Mouse (Mus musculus) hematopoietic stem cell, adult 5-6 weeks (primary cell): Measurements from ENCODE around the gene Dpp4. TPM values are rescaled to one million over a fixed set of nuclear protein-coding genes. Genes with fewer than 3 reads are reported as not detected.

Experiments used
- ATAC-seq, 2 experiments: fragments of 125-278 bp in 1 of 2; replicated peaks in 1 of 2; 2 replicates each; pipeline ENCODE4 v1.8.0; 2016 to 2017; ENCODE audit warnings: inconsistent platforms in 2 of 2, mild to moderate bottlenecking in 2 of 2, moderate number of reproducible peaks in 2 of 2, low read depth in 1 of 2, moderate TSS enrichment in 1 of 2; ENCODE audit not compliant: low FRiP score in 2 of 2, poor library complexity in 2 of 2, severe bottlenecking in 2 of 2, insufficient read depth in 1 of 2, low TSS enrichment in 1 of 2
- total RNA-seq: library from RNA; stranded (forward); fragments of 172-1452, 232-1000 nt; gene quantifications from 2 replicates; pipeline ENCODE4 v1.2.3, GENCODE M21; 2017

The Dpp4 gene
- total RNA-seq, 1 experiment from 2014 or later, result 31.4 TPM

DNA sequence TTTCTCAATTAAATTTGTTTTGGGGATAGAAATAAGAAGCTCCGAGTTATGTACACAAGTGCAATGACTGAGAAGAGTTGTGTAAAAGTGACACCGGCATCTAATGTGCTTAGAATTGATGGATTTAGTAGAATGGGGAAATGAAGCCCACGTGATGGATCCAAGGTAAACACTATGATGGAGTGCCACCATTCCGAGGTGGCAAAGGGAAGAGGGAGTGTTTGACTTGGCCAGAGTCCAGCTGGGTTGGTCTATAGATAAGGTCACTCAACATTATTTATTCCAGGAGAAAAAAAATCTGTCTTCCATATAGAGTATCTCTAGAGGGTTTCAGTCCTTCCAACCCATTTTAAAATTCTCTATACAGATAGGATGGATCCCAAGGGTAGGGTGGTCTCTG, 28.8 kb downstream of the Dpp4 start:
- ATAC-seq, result no peak

DNA sequence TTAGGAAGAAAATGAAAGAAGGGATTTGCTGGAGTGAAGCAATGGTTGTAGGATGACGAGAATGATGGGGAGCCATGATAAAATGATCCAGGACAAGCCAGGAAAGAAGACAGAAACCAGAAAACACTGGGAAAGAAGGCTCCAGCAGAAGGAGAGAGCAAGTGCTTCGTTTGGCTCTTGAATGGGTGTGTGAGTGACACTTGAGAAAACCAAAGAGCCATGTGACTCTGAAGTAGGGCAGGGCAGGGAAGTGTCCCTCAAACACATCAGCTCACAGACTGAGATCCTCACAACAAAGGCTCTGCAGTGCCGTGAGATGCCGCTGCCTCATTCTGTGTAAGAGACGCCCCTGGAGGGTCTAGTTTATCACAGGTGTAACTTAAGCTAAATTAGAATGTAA, 29.6 kb downstream of the Dpp4 start:
- ATAC-seq, result no peak

DNA sequence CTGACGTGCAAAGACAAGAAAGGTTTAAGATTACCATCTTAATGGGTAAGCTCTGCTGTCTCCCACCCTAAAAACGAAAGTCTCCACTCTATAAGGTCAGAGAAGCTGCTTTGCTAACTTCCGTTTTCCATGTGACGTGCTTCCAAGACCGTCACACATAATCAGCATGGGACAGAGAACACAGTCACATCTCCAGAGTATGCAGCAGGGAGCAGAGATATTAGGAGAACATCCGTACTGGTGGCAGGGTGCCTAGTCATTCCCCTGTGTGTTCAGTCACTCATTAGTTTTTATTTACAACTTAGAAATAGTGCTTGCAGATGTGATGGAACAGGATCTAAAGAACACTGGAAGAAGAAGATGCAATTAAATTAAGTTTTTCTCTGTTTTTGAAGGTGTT, 30.3 kb downstream of the Dpp4 start:
- no peak for ATAC-seq

DNA sequence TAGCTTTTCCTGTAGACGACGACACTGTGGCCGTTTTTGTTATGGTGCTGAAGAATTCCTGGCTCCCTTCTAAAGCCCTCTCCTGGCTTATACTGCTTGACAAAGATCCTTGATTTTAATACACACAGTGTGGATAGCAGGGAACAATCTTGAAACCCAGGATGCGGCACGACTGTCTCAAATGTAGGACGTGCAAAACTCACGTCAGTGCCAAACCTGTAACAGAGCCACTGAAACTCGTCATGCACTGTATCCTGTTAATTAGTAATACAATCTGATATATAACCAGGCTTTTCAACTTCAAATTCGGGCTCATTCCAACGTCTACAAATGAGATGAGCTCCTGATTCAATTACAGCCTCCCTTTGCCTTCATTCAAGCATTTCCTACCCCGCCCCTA, 38.3 kb downstream of the Dpp4 start:
- no peak for ATAC-seq

DNA sequence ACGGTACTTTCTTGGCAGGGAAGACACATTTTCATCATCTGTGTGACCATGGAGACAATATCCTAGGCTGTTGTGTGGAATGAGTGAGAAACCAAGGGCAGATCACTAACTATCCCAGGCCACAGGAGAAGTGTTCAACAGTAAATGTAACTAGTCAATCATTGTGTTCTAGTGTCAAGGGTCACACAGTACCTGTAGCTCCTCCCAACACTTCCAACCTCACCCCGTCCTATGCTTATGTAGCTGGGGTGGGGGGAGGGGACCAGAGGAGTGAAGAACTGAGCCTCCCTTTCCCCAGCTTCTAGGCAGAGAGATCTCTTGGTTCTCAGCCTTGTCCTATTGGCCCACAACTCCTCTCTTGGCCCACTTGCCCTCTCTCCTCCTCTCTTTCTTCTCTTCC, 42.0 kb downstream of the Dpp4 start:
- no peak for ATAC-seq

DNA sequence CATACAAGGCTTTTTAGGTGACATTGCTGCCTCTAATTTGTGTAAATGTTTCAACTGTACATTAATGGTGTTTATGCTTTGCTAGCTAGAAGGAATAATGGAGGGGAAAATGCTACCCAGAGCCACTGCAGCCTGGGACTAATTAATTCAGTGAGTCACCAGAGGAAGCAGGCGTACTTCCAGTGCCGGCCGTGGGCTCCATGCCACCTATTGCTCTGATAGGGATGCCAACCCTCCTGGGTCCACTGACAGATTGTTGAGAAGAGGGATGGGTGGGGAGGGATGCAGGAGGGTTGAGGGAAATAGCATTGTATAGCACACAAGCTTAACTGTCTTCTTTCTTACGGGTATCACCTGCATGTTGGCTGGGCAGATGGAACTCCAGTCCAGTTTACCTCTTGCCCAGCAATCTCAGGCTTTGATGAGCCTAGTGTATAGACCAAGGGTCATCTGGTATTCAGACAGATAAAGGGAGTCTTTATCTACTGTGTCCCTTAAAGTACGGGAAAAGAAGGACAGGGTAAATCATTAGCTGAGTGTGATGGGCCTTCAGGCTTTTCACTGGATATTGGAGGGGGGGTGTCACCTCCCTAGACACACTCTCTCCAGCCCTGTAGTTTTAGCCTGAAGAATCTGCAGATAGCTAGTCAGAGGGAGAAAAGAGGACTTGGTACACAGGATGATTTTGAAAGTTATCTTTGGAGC, 43.5 kb downstream of the Dpp4 start:
- no peak for ATAC-seq

DNA sequence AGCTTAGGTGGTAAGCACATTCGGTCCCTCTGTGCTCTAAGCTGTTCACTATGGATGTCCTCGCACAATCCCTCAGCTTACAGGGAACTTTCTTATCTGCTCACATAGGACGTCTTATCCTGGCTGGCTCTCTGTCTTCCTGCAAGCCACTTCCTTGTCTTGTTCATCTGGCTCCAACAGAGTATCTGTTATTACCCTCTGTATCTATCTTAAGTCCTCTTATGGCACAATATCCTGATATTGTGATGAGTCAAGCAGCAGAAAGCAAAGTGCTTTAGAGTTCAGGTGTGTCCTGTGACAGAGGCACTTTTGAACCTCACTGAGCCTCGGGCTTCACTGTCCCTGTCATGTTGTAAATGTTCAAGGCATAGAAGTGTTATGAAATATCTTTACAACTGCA, 48.4 kb downstream of the Dpp4 start:
- no peak for ATAC-seq

DNA sequence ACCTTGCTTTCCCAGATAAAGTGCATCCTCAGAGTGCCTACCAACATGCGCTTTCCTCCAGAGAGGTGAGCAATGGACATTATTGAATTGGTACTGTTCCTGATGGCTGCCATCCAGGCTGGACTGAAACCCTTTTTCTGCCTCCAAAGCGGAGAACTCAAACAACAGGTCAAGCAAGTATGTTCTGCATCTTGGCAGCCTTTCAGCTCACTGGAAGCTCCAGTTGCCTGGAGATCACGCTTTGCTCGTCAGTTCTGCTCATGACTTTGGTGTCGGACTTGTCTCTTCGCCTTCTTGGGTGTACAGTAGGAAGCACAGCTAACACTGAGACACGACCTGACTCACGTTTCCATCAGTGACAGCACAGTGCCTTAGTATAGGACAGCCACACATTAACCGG, 49.8 kb downstream of the Dpp4 start:
- ATAC-seq, result no peak

DNA sequence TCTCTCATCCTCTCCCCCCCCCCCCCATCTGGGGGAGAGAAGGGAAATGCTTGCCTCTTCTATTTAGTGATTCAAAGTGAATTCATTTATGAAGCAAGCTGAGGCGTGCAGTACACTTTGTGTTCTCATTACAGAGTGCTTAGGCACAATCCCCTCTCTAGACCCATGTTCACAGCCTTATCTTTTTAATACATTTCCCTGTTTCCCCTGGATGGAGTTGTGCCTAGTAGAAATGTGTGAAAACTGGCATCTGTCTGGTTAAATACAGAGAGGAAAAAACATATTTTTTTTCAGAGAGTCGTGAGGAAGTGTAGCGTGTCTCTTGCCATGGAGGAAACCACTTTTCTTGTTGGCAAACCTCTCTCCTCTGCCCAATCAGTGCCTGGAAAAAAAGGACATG, 50.5 kb downstream of the Dpp4 start:
- no peak for ATAC-seq

DNA sequence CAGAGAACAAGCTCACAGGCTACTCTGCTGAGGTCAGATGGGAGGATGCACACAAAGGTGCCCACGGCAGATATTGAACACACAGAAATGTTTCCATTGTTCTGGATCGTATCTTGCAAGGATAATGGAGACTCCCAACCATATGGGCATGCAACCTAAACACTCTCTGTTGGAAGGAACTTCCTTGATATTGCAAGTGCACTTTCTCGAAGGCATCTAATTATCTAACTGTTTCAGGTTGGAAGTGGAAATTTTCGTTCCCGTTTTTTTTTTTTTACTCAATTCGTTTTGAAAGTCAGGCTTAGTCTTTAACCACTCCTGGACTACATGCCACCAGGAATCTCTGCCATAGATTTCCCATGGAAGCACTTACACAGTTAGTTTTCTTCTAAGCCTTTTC, 51.2 kb downstream of the Dpp4 start:
- ATAC-seq, result no peak

DNA sequence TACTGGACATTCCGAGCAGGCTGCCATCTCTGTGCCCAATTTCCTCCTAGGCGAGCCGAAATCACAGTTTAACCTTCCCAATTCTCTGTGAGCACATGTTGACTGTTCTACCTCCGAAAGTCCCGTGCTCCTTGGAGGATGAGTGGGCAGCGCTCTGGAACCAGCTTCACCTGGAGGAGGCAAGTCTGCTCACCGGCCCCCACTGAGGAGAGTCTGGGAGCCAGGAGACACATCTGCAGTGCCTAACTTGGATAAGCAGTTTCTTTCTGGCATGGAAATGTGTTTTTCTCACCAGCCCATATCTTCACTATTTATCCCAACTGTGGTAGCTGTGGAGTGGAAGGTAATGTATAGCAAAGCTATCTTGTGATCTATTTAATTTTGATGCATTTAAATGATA, 54.8 kb downstream of the Dpp4 start:
- no peak for ATAC-seq

DNA sequence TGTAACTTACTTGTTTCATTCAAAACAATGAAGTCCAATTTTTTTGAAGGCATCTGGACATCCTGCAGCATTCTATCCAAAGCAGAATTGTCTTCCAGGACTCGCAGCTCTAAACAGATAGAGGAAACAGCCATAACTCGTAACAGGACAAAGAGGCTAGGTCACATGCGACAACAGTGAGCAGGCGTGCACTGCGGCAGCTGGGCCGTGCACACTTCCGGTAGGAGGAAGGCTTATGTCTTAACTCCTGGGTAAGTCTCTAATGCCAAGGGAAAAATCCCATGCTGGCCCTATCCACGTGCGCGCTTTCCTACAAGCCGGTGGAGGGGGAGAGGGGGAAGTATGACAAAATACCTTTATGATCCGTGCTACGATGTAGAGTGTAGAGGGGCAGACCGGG, 55.4 kb downstream of the Dpp4 start:
- no peak for ATAC-seq

DNA sequence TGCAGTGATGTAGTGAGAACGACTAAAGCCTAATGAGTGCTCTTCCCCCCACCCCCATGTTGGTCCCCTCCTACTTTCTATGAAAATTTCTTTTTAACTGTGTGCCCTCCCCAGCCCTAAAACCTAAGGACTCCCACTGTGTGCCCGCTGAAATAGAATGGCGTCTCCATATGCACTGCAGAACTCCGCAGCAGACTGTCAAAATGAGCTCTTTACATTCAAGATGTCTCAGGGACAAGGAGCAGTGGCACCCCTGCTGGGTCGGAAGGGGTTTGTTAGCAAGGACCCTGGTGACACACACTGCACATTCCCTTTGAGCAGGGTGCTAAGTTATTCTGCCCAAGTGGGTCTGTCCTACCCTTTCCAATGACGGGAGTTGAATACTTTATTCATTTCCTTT, 56.3 kb downstream of the Dpp4 start:
- ATAC-seq, result no peak

DNA sequence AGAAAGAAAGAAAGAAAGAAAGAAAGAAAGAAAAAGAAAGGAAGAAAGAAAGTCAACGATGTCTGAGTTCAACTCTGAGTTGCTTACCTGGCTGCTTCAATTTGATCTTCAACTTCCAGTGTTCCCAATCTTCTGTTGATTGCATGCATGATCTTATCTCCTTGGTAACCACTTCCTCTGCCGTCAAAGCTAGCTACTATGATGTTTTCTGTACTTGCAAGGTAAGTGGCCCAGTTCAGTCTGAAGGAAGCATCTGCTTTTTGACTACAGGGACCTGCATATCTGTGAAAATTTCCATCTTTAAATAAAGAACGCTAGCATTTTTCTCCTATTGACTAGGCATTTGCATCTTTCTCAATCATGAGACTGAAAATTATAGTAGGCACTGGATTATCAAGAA, 60.0 kb downstream of the Dpp4 start:
- ATAC-seq, result no peak

DNA sequence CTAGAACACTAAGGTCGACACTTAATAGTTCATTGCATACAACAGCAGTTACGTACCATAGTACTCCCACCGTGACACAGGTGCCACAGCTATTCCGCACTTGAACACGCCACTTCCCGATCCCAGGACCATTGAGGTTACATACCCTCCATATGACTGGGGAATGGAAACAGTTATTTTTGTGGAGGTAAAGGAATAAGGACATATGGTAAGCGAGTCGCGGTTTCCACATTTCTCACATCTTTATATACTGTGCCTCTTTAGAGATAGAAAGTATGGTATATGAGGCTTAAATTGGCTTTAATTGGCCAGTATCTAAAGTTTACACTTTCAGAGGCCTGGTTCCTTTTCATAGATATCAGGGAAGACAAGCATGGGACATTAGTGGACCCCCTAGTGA, 64.3 kb downstream of the Dpp4 start:
- ATAC-seq, result no peak

DNA sequence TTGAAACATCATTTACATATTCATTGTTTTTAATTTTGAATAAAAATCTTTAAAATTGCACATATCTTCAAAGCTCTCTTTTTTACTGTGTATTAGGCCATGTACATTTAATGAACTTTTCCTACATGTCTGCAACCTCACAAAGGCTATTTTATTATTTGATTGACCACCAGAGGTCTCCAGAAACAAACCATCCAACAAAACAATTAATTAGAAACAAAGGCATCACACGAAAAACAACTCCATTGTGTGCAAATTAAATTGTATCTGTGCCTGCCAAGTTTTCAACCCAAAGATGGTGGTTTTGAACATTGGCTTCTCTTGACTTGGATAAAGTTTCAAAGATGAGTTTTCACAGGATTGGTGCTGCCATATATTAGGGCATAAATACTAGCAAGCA, 65.3 kb downstream of the Dpp4 start:
- ATAC-seq, result no peak; a peak in 1 of 4 replicates

DNA sequence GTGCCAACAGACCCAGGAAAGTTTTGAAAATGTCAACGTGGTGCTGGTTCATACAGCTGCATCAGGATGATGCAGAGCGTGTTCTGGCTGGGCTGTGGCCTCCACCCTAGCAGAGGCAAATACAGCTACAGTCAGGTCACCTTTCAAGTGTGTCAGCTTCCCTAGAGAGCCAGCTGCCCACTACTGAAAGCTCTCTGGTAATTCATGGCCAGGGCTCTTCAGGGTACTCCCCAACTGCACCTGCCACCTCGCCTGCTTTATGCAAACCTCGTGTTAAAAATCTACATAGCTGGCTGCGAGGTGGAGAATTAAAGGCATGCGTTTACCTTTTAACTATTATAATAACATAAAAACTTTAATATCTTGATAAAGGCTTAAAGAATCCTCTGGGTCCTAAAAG, 67.7 kb downstream of the Dpp4 start:
- no peak for ATAC-seq

DNA sequence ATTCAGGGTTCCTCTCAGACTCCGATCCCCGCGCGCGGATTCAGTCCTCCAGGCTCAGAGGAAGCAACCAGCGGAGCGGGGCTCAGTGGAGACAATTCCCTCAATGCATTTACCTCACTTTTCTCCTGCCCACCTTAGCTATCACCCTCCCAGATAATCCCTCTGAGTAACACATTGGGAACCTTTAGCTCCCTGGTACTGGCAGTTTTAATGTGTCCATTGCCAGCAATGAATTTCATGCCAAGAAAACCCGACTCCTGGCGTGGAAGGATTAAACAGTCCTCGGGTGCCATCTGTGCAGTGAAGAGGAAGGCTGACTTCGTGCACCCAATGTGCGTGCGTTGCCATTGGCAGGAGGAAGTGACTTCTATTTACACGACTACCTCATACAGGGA, 70.3 kb downstream of the Dpp4 start:
- ATAC-seq, result no peak

DNA sequence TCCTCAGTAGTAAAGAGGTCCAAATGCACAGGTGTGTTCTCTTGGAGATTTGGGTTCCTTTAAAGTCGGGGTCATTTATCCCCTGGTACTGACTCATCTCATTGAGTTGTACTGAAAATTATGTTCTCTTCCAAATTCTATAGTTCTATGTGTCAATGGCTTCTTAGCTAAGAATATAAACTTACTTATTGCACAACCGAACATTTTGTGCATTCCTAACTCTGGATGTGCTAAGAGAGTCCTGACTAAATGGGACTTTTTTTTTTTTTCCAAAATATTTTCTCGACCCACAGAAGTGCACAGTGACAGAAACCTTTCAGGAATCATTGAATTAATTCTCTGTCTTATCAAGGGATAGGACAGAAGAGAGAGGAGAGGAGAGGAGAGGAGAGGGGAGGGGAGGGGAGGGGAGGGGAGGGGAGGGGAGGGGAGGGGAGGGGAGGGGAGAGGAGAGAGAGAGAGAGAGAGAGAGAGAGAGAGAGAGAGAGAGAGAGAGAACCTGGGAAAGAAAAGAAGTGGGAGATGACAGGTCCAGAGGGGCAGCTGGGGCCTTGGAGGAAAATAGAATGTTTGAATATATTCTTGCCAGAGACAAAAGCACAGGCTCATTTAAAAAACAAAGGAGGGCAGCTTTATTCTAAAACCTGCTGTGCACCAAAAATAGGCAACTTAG, 70.8 kb downstream of the Dpp4 start:
- ATAC-seq, result no peak
